Mouse (Mus musculus): Measurements from ENCODE around the gene Lce3f. TPM values are rescaled to one million over a fixed set of nuclear protein-coding genes. Genes with fewer than 3 reads are reported as not detected.
A peak's percentile ranks its signal among the peaks of the same experiment; 100 is the strongest.

Lce3f gene
- 0.70 TPM in 1 of 2 replicates, not detected in the other for polyA plus RNA-seq (2015; fragmentation: Nextera tagmentation; extraction: Ambion mirVana)

GRCm38 (mm10) chr3:92991926-92992325, at the start of gene Lce3f:
Gene Lce3f (plus strand): TSS chr3:92992226.
- Histone ChIP-seq H3K4me2 (ENCODE audit: low read depth, low read length) (no peak within 1 kb of the TSS), H3K36me3 (ENCODE audit: control insufficient read depth, insufficient read depth, low read length) (no peaks in the 10 kb centered on the region), H3K27me3 (ENCODE audit: control insufficient read depth, insufficient read depth, low read depth, low read length) (no peaks in the 10 kb centered on the region), H3K27ac (ENCODE audit: low read length) (no peak within 1 kb of the TSS), H3K9me3 (ENCODE audit: control insufficient read depth, low read length) (no peaks in the 10 kb centered on the region), H3K4me1 (replicated peaks; ENCODE audit: control insufficient read depth, insufficient read depth, low read length) (no peaks in the 10 kb centered on the region), H3K4me3 (ENCODE audit: low read length) (no peak within 1 kb of the TSS), H3K9ac (ENCODE audit: low read length) (no peak within 1 kb of the TSS)
- ATAC-seq (ENCODE audit: low read depth), result no peak

- no peaks in the 10 kb centered on the region for H3K36me3 ChIP-seq (ENCODE audit: control insufficient read depth, insufficient read depth, low read length)
- H3K4me2 ChIP-seq (ENCODE audit: low read depth, low read length), result no peak within 1 kb of the TSS
- no peaks in the 10 kb centered on the region for H3K27me3 ChIP-seq (ENCODE audit: control insufficient read depth, insufficient read depth, low read depth, low read length)
- H3K4me3 ChIP-seq (ENCODE audit: low read length), result no peak within 1 kb of the TSS
- H3K27ac ChIP-seq (ENCODE audit: low read length), result no peak within 1 kb of the TSS
- H3K4me1 ChIP-seq (replicated peaks; ENCODE audit: control insufficient read depth, insufficient read depth, low read length), result no peaks in the 10 kb centered on the region
- H3K9ac ChIP-seq (ENCODE audit: low read length), result no peak within 1 kb of the TSS
- no peaks in the 10 kb centered on the region for H3K9me3 ChIP-seq (ENCODE audit: control insufficient read depth, low read length)
- ATAC-seq (ENCODE audit: low read depth), result no peak
- 68% methylated on average over 1 of the region's 1 CpGs for WGBS
Observed at GRCm38 (mm10) chr3:92944186-92944585, 47.8 kb upstream of the Lce3f start, which contains the start of gene Lce3c. Gene Lce3c (plus strand): TSS chr3:92944486.

- Histone ChIP-seq H3K4me3 (ENCODE audit: low read length) (no peak within 1 kb of the TSS), H3K36me3 (ENCODE audit: control insufficient read depth, insufficient read depth, low read length) (no peaks in the 10 kb centered on the region), H3K9ac (ENCODE audit: low read length) (no peak within 1 kb of the TSS), H3K4me2 (ENCODE audit: low read depth, low read length) (no peak within 1 kb of the TSS), H3K27ac (ENCODE audit: low read length) (no peak within 1 kb of the TSS), H3K9me3 (ENCODE audit: control insufficient read depth, low read length) (no peaks in the 10 kb centered on the region), H3K4me1 (replicated peaks; ENCODE audit: control insufficient read depth, insufficient read depth, low read length) (no peaks in the 10 kb centered on the region), H3K27me3 (ENCODE audit: control insufficient read depth, insufficient read depth, low read depth, low read length) (no peaks in the 10 kb centered on the region)
- ATAC-seq (ENCODE audit: low read depth), result no peak
- 93% methylated on average over 1 of the region's 1 CpGs for WGBS
Observed at GRCm38 (mm10) chr3:92957090-92957489, 34.9 kb upstream of the Lce3f start, which contains the start of gene Lce3d. Gene Lce3d (plus strand): TSS chr3:92957390.

GRCm38 (mm10) chr3:92966761-92967160, 25.3 kb upstream of the Lce3f start, which contains the start of gene Lce3e:
Gene Lce3e (plus strand): TSS chr3:92967061.
- H3K27me3 ChIP-seq (ENCODE audit: control insufficient read depth, insufficient read depth, low read depth, low read length), result no peaks in the 10 kb centered on the region
- 83% methylated on average over 2 of the region's 2 CpGs for WGBS
- ATAC-seq (ENCODE audit: low read depth), result no peak
- H3K36me3 ChIP-seq (ENCODE audit: control insufficient read depth, insufficient read depth, low read length), result no peaks in the 10 kb centered on the region
- H3K27ac ChIP-seq (ENCODE audit: low read length), result no peak within 1 kb of the TSS
- H3K4me1 ChIP-seq (replicated peaks; ENCODE audit: control insufficient read depth, insufficient read depth, low read length), result no peaks in the 10 kb centered on the region
- no peak within 1 kb of the TSS for H3K4me2 ChIP-seq (ENCODE audit: low read depth, low read length)
- no peak within 1 kb of the TSS for H3K4me3 ChIP-seq (ENCODE audit: low read length)
- H3K9ac ChIP-seq (ENCODE audit: low read length), result no peak within 1 kb of the TSS
- H3K9me3 ChIP-seq (ENCODE audit: control insufficient read depth, low read length), result no peaks in the 10 kb centered on the region

- Histone ChIP-seq H3K9ac (ENCODE audit: low read length) (no peak overlapping the region), H3K9me3 (ENCODE audit: control insufficient read depth, low read length) (no peaks in the 10 kb centered on the region), H3K27me3 (ENCODE audit: control insufficient read depth, insufficient read depth, low read depth, low read length) (no peaks in the 10 kb centered on the region), H3K4me3 (ENCODE audit: low read length) (no peak overlapping the region), H3K4me1 (replicated peaks; ENCODE audit: control insufficient read depth, insufficient read depth, low read length) (no peaks in the 10 kb centered on the region), H3K36me3 (ENCODE audit: control insufficient read depth, insufficient read depth, low read length) (no peaks in the 10 kb centered on the region), H3K27ac (ENCODE audit: low read length) (no peak overlapping the region), H3K4me2 (ENCODE audit: low read depth, low read length) (no peak overlapping the region)
- no peak for ATAC-seq (ENCODE audit: low read depth)
- 58% methylated on average over 2 of the region's 2 CpGs for WGBS
Observed at GRCm38 (mm10) chr3:92978484-92978883, 13.5 kb upstream of the Lce3f start.

- no peak overlapping the region for H3K4me2 ChIP-seq (ENCODE audit: low read depth, low read length)
- no peak overlapping the region for H3K27ac ChIP-seq (ENCODE audit: low read length)
- no peaks in the 10 kb centered on the region for H3K9me3 ChIP-seq (ENCODE audit: control insufficient read depth, low read length)
- H3K27me3 ChIP-seq (ENCODE audit: control insufficient read depth, insufficient read depth, low read depth, low read length), result no peaks in the 10 kb centered on the region
- ATAC-seq (ENCODE audit: low read depth), result peak; percentile 62
- H3K4me1 ChIP-seq (replicated peaks; ENCODE audit: control insufficient read depth, insufficient read depth, low read length), result no peaks in the 10 kb centered on the region
- H3K4me3 ChIP-seq (ENCODE audit: low read length), result no peak overlapping the region
- H3K36me3 ChIP-seq (ENCODE audit: control insufficient read depth, insufficient read depth, low read length), result no peaks in the 10 kb centered on the region
- WGBS, result 1% methylated on average over 7 of the region's 7 CpGs
- no peak overlapping the region for H3K9ac ChIP-seq (ENCODE audit: low read length)
Observed at GRCm38 (mm10) chr3:92998691-92999090, 6.7 kb downstream of the Lce3f start.

GRCm38 (mm10) chr3:93000621-93001020, 8.6 kb downstream of the Lce3f start:
- H3K4me3 ChIP-seq (ENCODE audit: low read length), result no peak overlapping the region
- no peaks in the 10 kb centered on the region for H3K27me3 ChIP-seq (ENCODE audit: control insufficient read depth, insufficient read depth, low read depth, low read length)
- WGBS, result 56% methylated on average over 3 of the region's 3 CpGs

GRCm38 (mm10) chr3:93002843-93003242, 10.8 kb downstream of the Lce3f start:
- no peaks in the 10 kb centered on the region for H3K27me3 ChIP-seq (ENCODE audit: control insufficient read depth, insufficient read depth, low read depth, low read length)
- H3K4me3 ChIP-seq (ENCODE audit: low read length), result no peak overlapping the region
- no peak for ATAC-seq (ENCODE audit: low read depth)
- no peaks in the 10 kb centered on the region for H3K9me3 ChIP-seq (ENCODE audit: control insufficient read depth, low read length)
- H3K4me1 ChIP-seq (replicated peaks; ENCODE audit: control insufficient read depth, insufficient read depth, low read length), result no peaks in the 10 kb centered on the region
- no peak overlapping the region for H3K27ac ChIP-seq (ENCODE audit: low read length)
- H3K36me3 ChIP-seq (ENCODE audit: control insufficient read depth, insufficient read depth, low read length), result no peaks in the 10 kb centered on the region
- H3K4me2 ChIP-seq (ENCODE audit: low read depth, low read length), result no peak overlapping the region
- 63% methylated on average over 4 of the region's 4 CpGs for WGBS
- H3K9ac ChIP-seq (ENCODE audit: low read length), result no peak overlapping the region

More at GRCm38 (mm10) chr3:93000621-93001020, 8.6 kb downstream of the Lce3f start:
- ATAC-seq (ENCODE audit: low read depth), result no peak
- H3K27ac ChIP-seq (ENCODE audit: low read length), result no peak overlapping the region
- no peak overlapping the region for H3K9ac ChIP-seq (ENCODE audit: low read length)
- H3K4me1 ChIP-seq (replicated peaks; ENCODE audit: control insufficient read depth, insufficient read depth, low read length), result no peaks in the 10 kb centered on the region
- no peaks in the 10 kb centered on the region for H3K9me3 ChIP-seq (ENCODE audit: control insufficient read depth, low read length)
- no peaks in the 10 kb centered on the region for H3K36me3 ChIP-seq (ENCODE audit: control insufficient read depth, insufficient read depth, low read length)
- H3K4me2 ChIP-seq (ENCODE audit: low read depth, low read length), result no peak overlapping the region

GRCm38 (mm10) chr3:93014378-93014801, 22.4 kb downstream of the Lce3f start:
- Histone ChIP-seq H3K4me2 (ENCODE audit: low read depth, low read length) (peak overlapping the region; percentile 92), H3K36me3 (ENCODE audit: control insufficient read depth, insufficient read depth, low read length) (no peaks in the 10 kb centered on the region), H3K27me3 (ENCODE audit: control insufficient read depth, insufficient read depth, low read depth, low read length) (no peaks in the 10 kb centered on the region), H3K9me3 (ENCODE audit: control insufficient read depth, low read length) (no peaks in the 10 kb centered on the region), H3K9ac (ENCODE audit: low read length) (peak overlapping the region; percentile 61), H3K4me3 (ENCODE audit: low read length) (peak overlapping the region; percentile 57), H3K4me1 (replicated peaks; ENCODE audit: control insufficient read depth, insufficient read depth, low read length) (no peaks in the 10 kb centered on the region), H3K27ac (ENCODE audit: low read length) (no peak overlapping the region)
- ATAC-seq (ENCODE audit: low read depth), result peak; percentile 69
- 0% methylated on average over 20 of the region's 24 CpGs for WGBS

- no peaks in the 10 kb centered on the region for H3K36me3 ChIP-seq (ENCODE audit: control insufficient read depth, insufficient read depth, low read length)
- no peak for ATAC-seq (ENCODE audit: low read depth)
- WGBS, result 24% methylated on average over 5 of the region's 5 CpGs
- no peaks in the 10 kb centered on the region for H3K4me1 ChIP-seq (replicated peaks; ENCODE audit: control insufficient read depth, insufficient read depth, low read length)
- no peaks in the 10 kb centered on the region for H3K9me3 ChIP-seq (ENCODE audit: control insufficient read depth, low read length)
- H3K4me3 ChIP-seq (ENCODE audit: low read length), result peak overlapping the region; percentile 57
- no peaks in the 10 kb centered on the region for H3K27me3 ChIP-seq (ENCODE audit: control insufficient read depth, insufficient read depth, low read depth, low read length)
- no peak overlapping the region for H3K27ac ChIP-seq (ENCODE audit: low read length)
- peak overlapping the region; percentile 61 for H3K9ac ChIP-seq (ENCODE audit: low read length)
- H3K4me2 ChIP-seq (ENCODE audit: low read depth, low read length), result peak overlapping the region; percentile 92
Observed at GRCm38 (mm10) chr3:93014871-93015270, 22.8 kb downstream of the Lce3f start.

All from lung, embryonic 16.5 days (tissue).